Mouse (Mus musculus): ENCODE data around the gene Olfr201. TPM values are rescaled to one million over a fixed set of nuclear protein-coding genes. Genes with fewer than 3 reads are reported as not detected.

Gene Olfr201
- not detected for total RNA-seq (2023)

DNA sequence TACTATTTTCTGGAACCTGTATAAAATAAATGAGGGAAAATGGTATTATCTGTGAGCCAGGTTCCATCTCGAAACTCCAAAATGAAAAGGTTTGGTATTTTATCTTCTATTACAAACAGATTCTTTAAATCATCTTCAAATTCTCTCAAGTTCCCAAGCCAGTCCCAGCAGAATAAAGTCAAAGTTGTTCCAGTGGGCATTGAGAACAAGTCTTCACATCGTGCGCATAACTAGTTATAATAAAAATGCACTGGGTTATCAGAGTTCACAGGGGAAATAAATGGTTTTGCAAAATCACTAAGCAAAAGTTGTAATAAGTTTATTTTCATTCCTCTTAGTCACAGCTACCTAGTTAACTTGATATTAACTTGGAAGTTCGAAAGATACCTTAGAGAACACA is at the start of gene Olfr201:
Gene Olfr201, minus strand, starts transcription at position 101 of the 400 bp plus-strand sequence.

DNA sequence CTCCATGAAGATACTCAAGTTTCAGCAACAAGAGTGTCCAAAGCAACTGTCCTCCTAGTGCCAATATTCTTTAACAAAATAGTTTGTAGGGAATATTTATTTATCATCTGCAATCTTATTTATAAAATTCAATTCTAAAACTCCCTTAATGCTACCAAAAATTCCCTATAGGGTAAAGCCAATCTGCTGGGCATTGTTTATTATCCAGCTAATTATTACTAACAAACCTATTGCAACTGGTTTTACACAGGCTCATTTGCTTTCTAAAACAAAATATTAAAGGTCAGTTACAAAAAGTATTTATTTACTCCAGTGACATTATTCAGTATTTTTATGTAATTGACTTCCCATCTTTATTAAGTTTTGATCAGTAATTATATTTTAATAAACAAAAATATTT is 45.7 kb upstream of the Olfr201 start, which contains the start of gene Olfr204:
Gene Olfr204, minus strand, starts transcription at position 101 of the 400 bp plus-strand sequence.

DNA sequence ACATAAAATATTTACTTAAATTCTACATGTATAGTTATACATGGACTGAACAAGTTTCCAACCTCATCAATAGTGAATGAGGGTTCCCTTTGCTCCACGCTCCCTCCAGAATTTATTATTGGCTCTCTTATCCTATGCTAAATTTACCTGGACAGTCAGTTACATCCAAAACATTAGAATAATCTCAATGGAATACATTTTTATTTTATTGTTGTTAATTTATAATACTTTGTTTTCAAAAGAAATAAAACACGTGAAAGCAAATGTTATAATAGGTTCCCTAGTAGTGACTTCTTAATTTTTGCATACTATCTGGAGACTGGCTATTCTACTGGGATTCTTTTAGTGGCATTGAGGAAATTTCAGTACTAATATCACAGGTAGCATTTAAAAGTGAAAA is 26.1 kb upstream of the Olfr201 start, which contains the start of gene Olfr203:
Gene Olfr203, plus strand, starts transcription at position 301 of the 400 bp plus-strand sequence.

DNA sequence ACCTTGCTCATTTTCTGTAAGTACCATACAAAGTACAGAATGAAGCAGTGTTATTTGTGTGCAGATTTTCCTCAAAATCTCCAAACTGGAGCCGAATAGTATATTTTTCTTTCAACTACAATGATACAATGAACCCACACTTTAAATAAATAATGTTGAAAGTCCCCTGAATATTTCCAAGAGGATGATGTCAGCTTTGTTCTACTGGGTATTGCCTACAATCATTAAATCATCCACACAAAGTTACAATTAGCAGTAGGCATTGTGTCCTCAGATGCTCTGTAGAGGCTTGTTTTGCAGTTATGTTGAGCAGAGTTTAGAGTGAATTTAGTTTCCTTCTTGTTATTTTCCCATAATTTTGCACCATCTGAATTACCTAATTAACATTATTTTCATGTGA is 14.3 kb upstream of the Olfr201 start, which contains the start of gene Olfr202:
Gene Olfr202, minus strand, starts transcription at position 101 of the 400 bp plus-strand sequence.

DNA sequence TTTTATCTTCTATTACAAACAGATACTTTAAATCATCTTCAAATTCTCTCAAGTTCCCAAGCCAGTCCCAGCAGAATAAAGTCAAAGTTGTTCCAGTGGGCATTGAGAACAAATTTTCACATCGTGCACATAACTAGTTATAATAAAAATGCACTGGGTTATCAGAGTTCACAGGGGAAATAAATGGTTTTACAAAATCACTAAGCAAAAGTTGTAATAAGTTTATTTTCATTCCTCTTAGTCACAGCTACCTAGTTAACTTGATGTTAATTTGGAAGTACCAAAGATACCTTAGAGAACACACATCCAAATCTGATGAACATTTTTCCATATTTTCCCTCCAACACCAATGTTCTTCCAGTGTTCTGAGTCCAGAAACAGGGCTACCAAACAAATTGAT is 52.8 kb downstream of the Olfr201 start, which contains the start of gene Olfr199:
Gene Olfr199, minus strand, starts transcription at position 101 of the 400 bp plus-strand sequence.

Other genes with a start within 250 kb of the Olfr201 start
- gene Olfr186, start 242.3 kb downstream of the Olfr201 start, total RNA-seq (2023), result not detected
- gene Olfr187, start 232.9 kb downstream of the Olfr201 start, total RNA-seq (2023), result not detected
- not detected for gene Olfr190, start 194.6 kb downstream of the Olfr201 start, total RNA-seq (2023)
- gene Olfr191, start 182.8 kb downstream of the Olfr201 start, total RNA-seq (2023), result not detected
- gene Olfr193, start 160.8 kb downstream of the Olfr201 start, total RNA-seq (2023), result not detected
- not detected for gene Olfr194, start 151.6 kb downstream of the Olfr201 start, total RNA-seq (2023)
- not detected for gene Olfr195, start 125.6 kb downstream of the Olfr201 start, total RNA-seq (2023)
- gene Olfr196, start 102.2 kb downstream of the Olfr201 start, total RNA-seq (2023), result not detected
- not detected for gene Olfr198, start 69.1 kb downstream of the Olfr201 start, total RNA-seq (2023)
- not detected for gene Olfr199, start 52.9 kb downstream of the Olfr201 start, total RNA-seq (2023)
- not detected for gene Olfr202, start 14.2 kb upstream of the Olfr201 start, total RNA-seq (2023)
- not detected for gene Olfr203, start 26.2 kb upstream of the Olfr201 start, total RNA-seq (2023)
- gene Olfr204, start 45.6 kb upstream of the Olfr201 start, total RNA-seq (2023), result not detected
- not detected for gene Olfr205, start 58.5 kb upstream of the Olfr201 start, total RNA-seq (2023)
- not detected for gene Olfr206, start 76.6 kb upstream of the Olfr201 start, total RNA-seq (2023)
- gene Olfr209, start 91.4 kb upstream of the Olfr201 start, total RNA-seq (2023), result not detected
- gene Gabrr3, start 134.7 kb upstream of the Olfr201 start, total RNA-seq (2023), result not detected
- gene Riox2, start 199.1 kb upstream of the Olfr201 start, total RNA-seq (2023), result 10 to 100 TPM; 19.5 to 22.6 TPM

Data from monocyte, adult 59 days (primary cell).